Mouse (Mus musculus): ENCODE results near the gene Brd2. TPM values are rescaled to one million over a fixed set of nuclear protein-coding genes. Genes with fewer than 3 reads are reported as not detected.
A peak's percentile ranks its signal among the peaks of the same experiment; 100 is the strongest.

Gene Brd2
- total RNA-seq, 2 experiments from 2014 or later, result 178 to 192 TPM

DNA sequence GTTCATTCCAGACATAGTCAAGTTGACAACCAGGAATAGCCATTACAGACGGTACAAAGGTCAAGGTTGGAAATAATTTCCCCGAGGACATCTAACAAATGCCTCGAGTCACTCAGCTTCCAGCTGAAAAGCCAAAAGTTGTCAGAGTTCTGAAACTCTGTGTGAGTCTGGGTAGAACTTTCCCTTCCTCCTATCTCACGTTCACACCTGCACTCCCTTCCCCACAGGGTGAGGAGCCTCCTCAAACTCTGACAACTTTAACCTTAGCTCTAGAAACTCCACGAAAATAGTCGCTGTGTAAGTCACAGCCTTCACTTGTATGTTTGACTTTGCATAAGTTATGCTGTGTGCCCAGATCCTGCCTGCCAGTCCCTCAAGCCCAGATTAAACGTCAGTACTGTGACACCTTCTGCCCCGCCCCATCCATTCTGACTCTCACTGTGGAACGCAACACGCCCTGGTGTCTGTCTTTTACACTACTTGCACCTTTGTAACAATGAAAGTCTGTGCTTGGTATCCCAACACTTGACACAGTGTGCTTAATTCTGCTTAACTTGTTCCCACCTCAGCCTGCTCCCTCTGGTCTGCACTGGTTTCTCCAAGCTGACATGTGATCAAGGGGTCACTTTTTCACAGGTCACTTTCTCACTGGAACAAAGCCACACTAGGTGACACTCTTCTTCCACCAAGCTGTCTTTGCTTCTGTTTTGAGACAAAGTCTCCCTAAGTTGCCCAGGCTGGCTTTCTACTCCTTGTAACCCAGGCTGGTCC is 23.5 kb downstream of the Brd2 start:
- intact Hi-C loops (cut with DNase I), result no loop called here
- no peak for DNase-seq (ENCODE audit: low spot score in 2 of 2)

DNA sequence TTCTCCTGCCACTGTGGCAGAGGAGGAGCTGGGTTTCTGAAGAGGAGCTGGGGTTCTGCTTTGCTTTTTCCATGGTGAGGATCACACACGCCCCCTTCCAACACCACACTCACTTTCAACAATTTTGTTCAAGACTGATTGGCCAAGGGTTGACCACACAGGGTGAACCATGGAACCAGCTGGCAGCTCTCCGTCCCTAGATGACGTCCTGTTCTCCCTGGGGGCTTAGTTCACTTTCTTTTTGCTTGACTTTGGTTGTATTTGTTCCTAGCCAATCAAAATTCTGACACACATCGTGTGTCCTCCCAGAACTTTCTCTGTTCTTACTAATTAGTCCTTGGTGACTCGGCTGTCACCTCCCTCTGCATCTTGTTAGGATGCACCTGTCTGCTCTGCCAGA is 25.2 kb downstream of the Brd2 start:
- intact Hi-C loops (cut with DNase I), result no loop called here
- no peak for DNase-seq (ENCODE audit: low spot score in 2 of 2)

DNA sequence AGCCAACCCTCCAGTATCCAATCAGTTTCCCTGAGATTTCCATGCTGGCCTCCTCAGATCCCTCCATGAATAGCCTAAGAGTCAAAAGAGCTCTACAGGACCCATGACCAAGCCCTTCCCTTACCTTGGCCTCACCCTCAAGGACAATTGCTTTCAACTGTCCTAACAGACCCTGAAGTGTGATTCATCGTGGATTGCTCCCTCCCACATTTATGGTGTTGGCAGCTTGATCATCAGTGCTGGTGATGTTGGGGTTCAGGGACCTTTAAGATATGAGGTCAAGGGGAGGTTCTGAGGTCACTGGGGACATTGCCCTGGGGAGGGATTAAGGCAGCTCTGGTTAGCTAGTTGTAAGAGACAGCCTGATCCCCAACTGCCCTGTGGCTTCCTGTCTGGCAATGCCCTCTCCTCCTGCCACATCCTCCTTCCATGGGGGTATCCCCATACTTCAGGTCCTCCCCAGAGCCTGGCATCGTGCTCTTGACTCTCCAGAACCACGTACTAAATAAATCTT is 25.9 kb downstream of the Brd2 start:
- intact Hi-C loops (cut with DNase I), result no loop called here
- DNase-seq (ENCODE audit: low spot score in 2 of 2), result no peak

DNA sequence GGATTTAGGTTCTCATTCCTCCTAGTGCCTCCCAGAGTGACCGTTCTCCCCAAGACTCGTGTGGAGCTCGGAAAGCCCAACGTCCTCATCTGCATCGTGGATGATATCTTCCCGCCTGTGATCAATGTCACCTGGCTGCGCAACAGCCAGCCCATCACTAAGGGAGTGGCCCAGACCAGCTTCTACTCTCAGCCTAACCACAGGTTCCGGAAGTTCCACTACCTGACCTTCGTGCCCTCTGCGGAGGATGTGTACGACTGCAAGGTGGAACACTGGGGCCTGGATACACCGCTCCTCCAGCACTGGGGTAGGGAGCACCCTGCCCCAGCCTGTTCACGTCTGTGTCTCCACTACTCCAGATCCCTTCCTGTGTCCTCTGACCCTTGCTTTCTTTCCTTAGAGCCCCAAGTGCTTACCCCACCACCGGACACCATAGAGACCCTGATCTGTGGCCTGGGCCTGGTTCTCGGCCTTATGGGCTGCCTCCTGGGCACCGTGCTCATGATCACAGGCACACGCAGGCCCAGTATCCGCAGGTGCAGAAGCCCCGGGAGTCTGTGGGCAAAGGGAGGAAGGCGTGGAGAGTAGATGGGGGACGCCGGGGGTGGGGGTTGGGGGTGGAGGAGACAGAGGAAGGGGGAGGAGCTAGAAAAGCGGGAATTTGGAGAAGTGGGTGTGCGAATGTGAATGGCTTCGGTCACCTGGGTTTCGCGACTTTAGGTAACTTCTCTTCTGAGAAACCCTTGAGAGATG is 28.0 kb downstream of the Brd2 start:
- intact Hi-C loops (cut with DNase I), result no loop called here

DNA sequence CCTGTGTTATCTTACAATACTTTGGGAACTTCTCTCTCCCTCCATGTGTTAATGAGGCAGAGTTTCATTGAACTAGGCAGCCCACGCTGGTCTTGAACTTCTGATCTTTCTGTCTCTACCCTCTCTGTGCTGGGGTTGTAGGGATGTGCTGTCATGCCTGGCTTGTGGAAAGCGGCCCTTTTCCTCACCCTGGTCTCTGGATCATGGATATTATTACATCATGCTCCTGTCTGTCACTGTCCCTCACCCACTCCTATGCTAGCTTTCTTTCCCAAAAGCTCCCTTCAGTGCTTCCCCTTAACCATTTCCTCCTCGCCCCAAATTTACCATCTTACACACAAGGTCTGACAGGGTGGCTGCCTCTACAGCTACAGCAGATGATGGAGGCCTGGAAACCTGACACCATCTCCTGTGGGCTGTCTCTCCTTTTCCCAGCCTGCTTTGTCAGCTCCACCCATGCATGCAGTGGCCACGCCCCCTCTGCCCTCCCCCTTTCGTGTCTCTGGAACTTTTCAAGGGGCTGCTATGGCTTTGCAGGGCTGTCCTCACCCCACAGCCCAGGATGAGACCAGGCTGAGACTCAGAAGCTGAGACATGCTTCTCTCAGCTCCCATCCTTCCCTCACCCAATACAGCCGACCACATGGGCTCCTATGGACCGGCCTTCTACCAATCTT is 29.1 kb downstream of the Brd2 start:
- DNase-seq (ENCODE audit: low spot score in 2 of 2), result no peak
- intact Hi-C loops (cut with DNase I), result no loop called here

More for the DNA sequence above, 28.0 kb downstream of the Brd2 start:
- no peak for DNase-seq (ENCODE audit: low spot score in 2 of 2)

DNA sequence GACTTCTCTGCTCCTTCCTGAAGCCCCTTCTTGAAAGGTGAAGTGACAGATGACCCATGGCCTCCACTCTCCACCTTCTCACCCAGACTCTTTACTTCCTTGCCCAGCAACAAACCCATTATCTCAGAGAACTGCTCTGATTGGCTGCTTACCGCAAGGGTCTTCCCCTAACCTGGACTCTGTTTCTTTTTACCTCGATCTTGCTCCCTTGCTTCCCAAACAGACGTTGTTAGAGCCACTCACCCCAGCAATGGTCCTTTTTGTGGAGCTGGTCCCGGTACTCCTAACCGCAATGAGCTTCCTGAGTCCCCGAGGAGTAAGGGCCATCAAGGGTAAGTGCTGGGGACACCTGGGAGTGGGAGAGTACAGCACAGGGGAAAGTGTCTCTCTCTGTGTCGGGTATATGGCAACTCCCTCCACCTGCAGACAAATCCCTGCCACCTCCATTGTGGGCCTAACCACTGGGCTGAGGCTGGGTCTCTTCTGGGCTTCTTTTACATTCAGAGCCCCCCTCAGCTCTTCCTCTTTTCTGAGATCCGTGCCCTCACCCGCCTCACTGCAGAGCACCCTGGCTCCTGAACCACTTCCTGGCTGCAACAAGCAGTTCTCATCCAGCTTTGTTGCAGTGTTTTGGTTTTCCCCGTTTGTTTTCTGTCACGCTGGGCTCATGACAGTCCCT is 30.1 kb downstream of the Brd2 start, which contains the start of gene H2-Oa:
TSS of gene H2-Oa (plus strand) at position 144 of the 679 bp plus-strand sequence.
- DNase-seq (ENCODE audit: low spot score in 2 of 2), result no peak
- intact Hi-C loops (cut with DNase I), result no loop called here

DNA sequence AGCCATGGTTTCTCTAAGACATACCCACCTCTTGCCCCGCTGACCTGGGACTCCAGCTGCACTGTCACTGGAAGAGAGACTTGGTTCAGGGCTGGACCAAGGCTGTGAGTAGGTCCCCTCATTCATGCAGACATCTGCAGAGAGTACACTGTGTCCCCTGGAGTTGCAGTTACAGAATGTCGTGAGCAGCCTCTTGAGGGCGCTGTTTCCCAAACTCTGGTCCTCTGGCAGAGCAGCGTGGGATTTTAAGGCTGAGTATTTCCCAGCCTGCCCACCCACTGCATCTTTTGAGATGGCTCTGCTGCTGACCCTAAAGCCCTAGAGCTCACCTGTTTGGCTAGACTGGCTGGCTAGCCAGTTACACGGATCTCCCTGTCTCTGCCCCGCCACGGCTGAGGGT is 31.5 kb downstream of the Brd2 start:
- intact Hi-C loops (cut with DNase I), result no loop called here
- no peak for DNase-seq (ENCODE audit: low spot score in 2 of 2)

DNA sequence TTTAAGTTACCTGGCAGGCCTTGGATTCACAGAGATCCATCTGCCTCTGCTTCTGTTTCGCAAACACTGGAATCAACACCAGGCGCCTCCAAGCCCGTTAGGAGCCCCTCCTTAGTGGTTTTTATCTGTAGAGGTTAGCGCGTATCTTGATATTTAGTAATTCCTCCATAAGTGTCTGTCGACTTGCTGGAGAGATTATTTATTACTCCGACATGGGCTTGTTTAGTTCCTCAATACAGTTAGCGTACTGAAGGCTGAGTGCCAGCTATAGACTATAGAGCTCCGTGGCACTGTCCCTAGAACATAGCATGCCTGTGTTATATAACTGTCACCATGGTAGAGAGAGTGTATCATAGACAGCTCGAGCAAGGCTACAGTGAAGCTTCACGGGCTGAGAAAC is 34.3 kb downstream of the Brd2 start:
- peak; percentile 17 to 20 for DNase-seq (ENCODE audit: low spot score in 2 of 2)
- intact Hi-C loops (cut with DNase I), result no loop called here

DNA sequence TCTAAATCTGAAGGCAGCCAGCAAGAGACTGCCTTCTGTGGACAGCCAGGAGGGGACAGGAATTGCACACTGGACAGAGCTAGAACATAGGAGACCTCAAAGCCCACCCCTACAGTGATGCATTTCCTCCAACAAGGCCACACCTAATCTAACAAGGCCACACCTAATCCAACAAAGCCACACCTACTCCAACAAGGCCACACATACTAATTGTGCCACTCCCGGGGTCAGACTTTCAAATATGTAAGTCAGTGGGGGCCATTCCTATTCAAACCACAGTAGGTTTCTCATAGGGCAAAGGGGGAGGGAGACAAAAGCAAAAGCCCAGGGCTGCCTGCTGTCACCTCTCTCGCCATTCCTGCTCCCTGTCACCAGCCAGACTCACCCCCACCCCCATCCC is 35.0 kb downstream of the Brd2 start:
- DNase-seq (ENCODE audit: low spot score in 2 of 2), result no peak
- intact Hi-C loops (cut with DNase I), result no loop called here

DNA sequence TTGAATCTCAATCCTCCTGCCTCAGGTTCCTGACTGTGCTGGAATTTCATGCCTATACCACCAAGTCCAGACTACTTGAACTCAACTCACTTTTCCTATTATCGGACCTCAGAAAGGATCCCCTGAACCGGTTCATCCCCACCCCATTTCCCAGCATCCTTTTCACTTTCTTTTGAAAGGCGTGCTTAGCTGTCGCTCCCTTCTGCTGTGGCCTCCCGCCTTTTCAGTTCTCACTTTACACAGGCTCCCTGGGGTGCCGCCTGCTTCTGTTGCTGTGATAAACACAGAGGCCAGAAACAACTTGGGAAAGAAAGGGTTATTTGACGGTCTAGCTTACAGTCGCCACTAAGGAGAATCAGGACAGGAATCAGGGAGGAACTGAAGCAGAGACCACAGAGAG is 39.3 kb downstream of the Brd2 start:
- intact Hi-C loops (cut with DNase I), result loop anchor here (5.0 kb wide), 1 partner anchor 154 kb away; the partner anchor contains the start of gene H2-Ob
- DNase-seq (ENCODE audit: low spot score in 2 of 2), result no peak

DNA sequence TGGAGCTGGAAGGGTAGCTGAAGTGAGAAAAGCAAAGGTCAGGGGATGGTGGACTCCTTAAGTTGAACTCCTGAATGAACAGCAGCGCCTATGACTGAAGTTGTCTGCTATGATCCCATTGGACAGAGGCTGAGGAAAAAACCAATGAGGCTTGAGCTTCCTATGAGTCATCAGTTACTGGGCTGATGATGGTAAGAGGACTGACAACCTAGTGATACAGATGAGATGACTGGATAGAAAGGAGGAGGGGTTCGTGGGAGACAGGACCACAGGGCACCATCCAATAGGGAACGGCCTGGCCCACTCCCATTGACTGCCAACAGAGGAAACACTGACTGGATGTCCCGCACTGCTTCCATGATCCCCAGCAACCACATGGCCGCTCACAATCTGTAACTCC is 42.8 kb downstream of the Brd2 start:
- DNase-seq (ENCODE audit: low spot score in 2 of 2), result peak; percentile 24 to 74
- intact Hi-C loops (cut with DNase I), result loop anchor here (5.0 kb wide), 1 partner anchor 158 kb away; the partner anchor contains the start of gene H2-Ob

DNA sequence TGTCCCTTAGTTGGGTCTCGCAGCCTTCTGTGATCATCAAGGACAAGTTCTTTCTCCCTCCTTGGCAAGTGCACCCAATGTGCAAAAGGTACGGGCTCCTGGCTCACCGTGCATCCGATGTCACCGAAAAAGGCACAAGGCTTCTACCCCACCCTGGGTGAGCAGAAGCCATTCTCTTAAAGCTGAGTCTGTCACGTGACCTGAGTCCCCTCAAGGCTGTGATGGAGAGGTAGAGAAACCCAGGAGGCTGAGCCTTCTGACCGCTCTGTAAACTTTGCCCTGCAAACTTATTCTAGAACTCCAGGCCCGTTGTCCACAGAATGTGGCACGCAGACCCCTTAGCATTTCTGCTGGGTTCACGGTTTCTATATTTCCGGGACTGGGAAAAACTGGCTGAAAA is 43.4 kb downstream of the Brd2 start:
- DNase-seq (ENCODE audit: low spot score in 2 of 2), result no peak
- intact Hi-C loops (cut with DNase I), result no loop called here

DNA sequence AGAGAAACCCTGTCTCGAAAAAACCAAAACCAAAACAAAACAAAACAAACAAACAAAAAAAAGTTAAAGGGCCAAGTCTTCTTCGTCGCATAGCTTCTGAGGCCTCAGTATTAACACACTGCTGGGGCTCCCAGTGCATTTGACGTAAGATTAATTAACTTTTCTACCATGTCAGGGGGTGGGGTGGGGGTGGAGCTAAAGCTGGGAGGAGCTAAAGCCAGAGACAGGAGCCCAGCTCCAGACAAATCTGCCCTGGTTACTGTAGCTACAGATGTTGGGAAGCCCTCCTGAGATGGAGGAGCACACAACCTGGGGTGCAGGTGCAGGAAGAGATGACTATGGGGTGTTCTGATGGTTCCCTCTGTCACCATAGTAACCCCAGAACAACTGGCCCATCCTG is 44.3 kb downstream of the Brd2 start:
- DNase-seq (ENCODE audit: low spot score in 2 of 2), result no peak
- intact Hi-C loops (cut with DNase I), result no loop called here

DNA sequence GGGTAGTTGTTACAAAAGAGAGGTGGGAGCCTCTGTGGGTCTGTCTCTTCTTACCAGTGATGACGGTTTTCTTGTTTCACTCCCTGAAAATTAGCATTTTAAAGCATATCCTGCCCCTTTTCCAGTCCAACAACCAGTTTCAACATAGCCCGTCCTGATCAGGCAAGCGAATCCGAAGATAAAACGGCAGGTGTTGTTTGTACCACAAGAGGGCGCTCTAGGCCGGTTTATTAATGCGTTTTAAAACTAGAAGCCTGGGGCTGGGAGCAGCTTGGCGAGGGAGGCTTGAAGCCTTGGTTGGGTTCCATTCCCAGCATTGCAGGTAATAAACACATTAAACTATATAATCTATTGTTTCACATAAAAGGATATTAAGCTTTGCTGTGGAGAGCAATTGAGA is 44.9 kb downstream of the Brd2 start:
- intact Hi-C loops (cut with DNase I), result loop anchor here (2.0 kb wide), 1 partner anchor 91 kb away; no protein-coding TSS in a partner anchor
- DNase-seq (ENCODE audit: low spot score in 2 of 2), result peak; percentile 62 to 66

DNA sequence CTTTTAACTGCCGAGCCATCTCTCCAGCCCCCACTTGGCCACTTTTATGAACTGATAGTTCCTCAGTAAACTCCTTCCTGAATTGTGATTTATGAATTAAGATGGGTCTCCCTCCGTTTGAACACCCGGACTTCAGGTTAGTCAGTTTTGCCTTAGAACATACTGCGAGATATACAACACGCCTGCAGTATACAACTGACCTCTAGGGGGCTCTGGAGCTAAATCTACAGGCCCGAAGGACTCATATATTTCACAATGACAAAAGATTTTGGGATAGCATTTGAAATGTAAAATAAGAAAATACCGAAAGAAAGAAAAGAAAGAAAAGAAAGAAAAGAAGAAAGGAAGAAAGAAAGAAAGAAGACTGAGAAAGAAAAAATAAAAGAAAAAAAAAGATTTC is 47.2 kb downstream of the Brd2 start:
- intact Hi-C loops (cut with DNase I), result no loop called here
- DNase-seq (ENCODE audit: low spot score in 2 of 2), result peak; percentile 56 to 65

DNA sequence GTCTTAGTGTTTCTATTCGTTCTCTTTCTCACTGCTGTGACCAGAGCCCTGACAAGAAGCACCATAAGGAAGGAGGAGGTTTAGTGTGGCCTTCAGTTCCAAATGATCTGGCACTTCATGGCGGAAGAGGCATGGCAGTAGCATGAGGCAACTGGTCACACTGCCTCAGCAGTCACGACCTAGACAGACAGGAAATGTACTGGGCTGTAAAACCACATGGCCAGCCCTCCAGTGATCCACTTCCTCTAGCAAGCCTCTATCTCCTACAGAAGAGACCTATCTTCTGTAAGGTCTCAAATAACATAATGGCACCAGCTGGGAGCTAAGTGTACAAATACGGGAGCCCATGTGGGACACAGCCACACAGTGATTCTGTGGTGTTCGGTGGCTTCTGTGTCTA is 50.3 kb downstream of the Brd2 start:
- intact Hi-C loops (cut with DNase I), result no loop called here
- no peak for DNase-seq (ENCODE audit: low spot score in 2 of 2)

DNA sequence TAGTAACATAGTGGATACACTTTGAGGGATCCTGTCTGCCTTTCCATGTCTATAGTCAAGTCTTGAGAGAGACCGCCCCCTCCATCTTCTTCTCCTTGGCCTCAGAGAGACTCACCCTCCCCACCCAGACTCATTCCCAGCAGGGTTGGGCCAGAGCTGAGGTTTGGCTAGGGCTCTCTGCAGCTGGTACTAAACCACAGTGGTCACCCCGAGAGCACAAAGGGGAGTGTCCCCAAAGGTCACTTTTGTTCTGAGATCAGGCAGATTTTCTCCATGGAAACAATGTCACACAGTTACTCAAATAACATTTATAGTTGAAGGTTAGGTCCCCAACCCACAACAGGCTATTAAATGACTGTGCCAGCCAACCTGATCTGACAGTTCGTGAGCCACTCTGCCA is 53.6 kb downstream of the Brd2 start:
- DNase-seq (ENCODE audit: low spot score in 2 of 2), result no peak
- intact Hi-C loops (cut with DNase I), result no loop called here
